In the genomic region with DNA sequence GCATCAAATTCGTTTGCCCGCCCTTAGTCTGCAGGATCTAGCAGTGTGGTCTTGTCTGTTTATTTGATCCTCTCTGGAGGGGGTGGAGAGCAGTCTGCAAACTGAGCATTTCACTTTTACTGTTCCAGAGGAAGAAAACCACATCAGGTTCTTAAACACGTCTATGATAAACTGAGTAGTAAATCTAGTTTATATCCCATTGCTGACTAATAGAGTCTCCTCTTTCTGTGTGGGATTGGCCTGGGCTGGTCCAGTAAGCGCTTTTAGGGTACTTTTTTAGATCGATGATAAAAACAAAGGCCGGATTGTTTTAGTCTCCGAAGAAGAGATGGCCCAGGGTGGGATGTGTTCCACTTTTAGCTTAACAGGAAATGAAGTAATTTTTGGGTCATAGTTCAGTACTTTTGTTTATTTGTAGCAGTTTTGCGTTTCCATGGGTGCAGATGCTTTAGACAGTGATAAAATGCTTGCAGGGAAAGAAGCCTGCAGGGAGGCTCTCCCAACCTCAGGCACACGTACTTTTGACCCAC, we compare ENCODE assay signal across 8 mouse cellular contexts.
DNase-seq lines count a peak whose midpoint lies in the region; ATAC-seq and TF ChIP-seq lines count a peak whose summit lies in the region.

No protein-coding gene starts in this region.

- no peak overlapping the region for H3K27ac ChIP-seq in embryonic facial prominence, embryonic 11.5 days (replicated peaks; ENCODE audit: low read depth, low read length)
- no peak overlapping the region for H3K27ac ChIP-seq in cerebellum, adult 2 months (ENCODE audit: insufficient read depth, low read length)

- no peak for TF ChIP-seq CTCF in cerebellum, adult 2 months (IDR thresholded peaks at IDR 0.05; ENCODE audit: borderline replicate concordance, insufficient read depth, low read depth, low read length)

- peak; percentile 17 for DNase-seq in retina, postnatal 1 day
- DNase-seq in retina, embryonic 14.5 days (ENCODE audit: low spot score), result no peak
- peak; percentile 77 for DNase-seq in embryonic facial prominence, embryonic 11.5 days (ENCODE audit: low spot score)
- DNase-seq in hindlimb bud, embryonic 11.5 days (ENCODE audit: extremely low spot score, low read depth, low spot score), result peak; percentile 16
- peak; percentile 85 for DNase-seq in lung, postnatal 36 days
- no peak for DNase-seq in layer of hippocampus, adult 9-10 months (ENCODE audit: low spot score)
- DNase-seq in cerebellum, adult 2 months, result no peak
- no peak for DNase-seq in adrenal gland, postnatal 10 days

- H3K9me3 ChIP-seq in embryonic facial prominence, embryonic 11.5 days (replicated peaks; ENCODE audit: control insufficient read depth, low read length), result no peaks in the 10 kb centered on the region

- no peak overlapping the region for H3K4me3 ChIP-seq in embryonic facial prominence, embryonic 11.5 days (ENCODE audit: low read depth, low read length)
- H3K4me3 ChIP-seq in cerebellum, adult 2 months (replicated peaks; ENCODE audit: insufficient read depth, low read depth, low read length), result no peak overlapping the region

- no peaks in the 10 kb centered on the region for H3K27me3 ChIP-seq in embryonic facial prominence, embryonic 11.5 days (ENCODE audit: control insufficient read depth, insufficient read depth, low read length)
- no peaks in the 10 kb centered on the region for H3K27me3 ChIP-seq in cerebellum, adult 2 months (ENCODE audit: control insufficient read depth, insufficient read depth, low read length)

- no peak for TF ChIP-seq POLR2A in cerebellum, adult 2 months (IDR thresholded peaks at IDR 0.05; ENCODE audit: borderline replicate concordance, insufficient read depth, low read length)

- 24% methylated on average over 9 of the region's 9 CpGs for WGBS in embryonic facial prominence, embryonic 11.5 days
- 60% methylated on average over 9 of the region's 9 CpGs for WGBS in cerebellum, adult 2 months

- H3K4me2 ChIP-seq in embryonic facial prominence, embryonic 11.5 days (ENCODE audit: low read depth, low read length), result no peak overlapping the region

- no peaks in the 10 kb centered on the region; the same call in 1 of the 2 replicates for H3K36me3 ChIP-seq in embryonic facial prominence, embryonic 11.5 days (replicated peaks; ENCODE audit: control insufficient read depth, insufficient read depth, low read depth, low read length)

- H3K4me1 ChIP-seq in embryonic facial prominence, embryonic 11.5 days (ENCODE audit: control insufficient read depth, insufficient read depth, low read length), result no peaks in the 10 kb centered on the region
- no peaks in the 10 kb centered on the region for H3K4me1 ChIP-seq in cerebellum, adult 2 months (ENCODE audit: control insufficient read depth, insufficient read depth, low read length)

- H3K9ac ChIP-seq in embryonic facial prominence, embryonic 11.5 days (replicated peaks; ENCODE audit: low read length), result no peak overlapping the region

- no peak for ATAC-seq in embryonic facial prominence, embryonic 11.5 days (replicated peaks; ENCODE audit: insufficient number of reproducible peaks, low FRiP score, low TSS enrichment, low read depth)

Comparison
In these comparisons a context has a peak if more than half of its experiments do, and no peak if none do; other contexts are left out.
1. DNase-seq: peak in retina, postnatal 1 day (single experiment), embryonic facial prominence, embryonic 11.5 days (single experiment), hindlimb bud, embryonic 11.5 days (single experiment) and lung, postnatal 36 days (single experiment); none in retina, embryonic 14.5 days (single experiment), layer of hippocampus, adult 9-10 months (single experiment), cerebellum, adult 2 months (0 of 2) and adrenal gland, postnatal 10 days (single experiment).